Mouse (Mus musculus) left cerebral cortex, postnatal 14 days (tissue): Measurements from ENCODE around the gene Mctp1. TPM values are rescaled to one million over a fixed set of nuclear protein-coding genes. Genes with fewer than 3 reads are reported as not detected.
"Not testable (repeated sequence)": the region's sequence is repeated elsewhere in the genome, so short reads cannot be mapped to it uniquely, and the experiment has no call there.

Source experiments
- DNase-seq, 2 experiments: peaks; one replicate each; pipeline ENCODE4 v3.0.0; 2021 to 2022; ENCODE audit warnings: low spot score in 2 of 2, mixed read lengths in 1 of 2
- intact Hi-C: fragments of 180-260 bp; cut with DNase I; formaldehyde crosslinking; loops from one replicate; pipeline ENCODE4 v1.15.1; 2025
- total RNA-seq, 2 experiments: library from RNA; stranded (reverse); gene quantifications; 2 replicates each; pipeline ENCODE4 v1.2.3; 2021

The Mctp1 gene
- total RNA-seq, 2 experiments from 2014 or later: 37.3 to 40.5 TPM

- intact Hi-C loops: no loop called here
- no peak for DNase-seq
Observed at GRCm38 (mm10) chr13:76446059-76446458, 61.7 kb downstream of the Mctp1 start.

- intact Hi-C loops: no loop called here
- peak in 1 of 2 experiments; percentile 6 for DNase-seq
Observed at GRCm38 (mm10) chr13:76447528-76447927, 63.2 kb downstream of the Mctp1 start.

GRCm38 (mm10) chr13:76451526-76451925, 67.2 kb downstream of the Mctp1 start:
- intact Hi-C loops, DNase-seq: not testable (repeated sequence)

- intact Hi-C loops: no loop called here
- DNase-seq: no peak
Observed at GRCm38 (mm10) chr13:76481601-76482000, 97.3 kb downstream of the Mctp1 start.

GRCm38 (mm10) chr13:76482998-76483397, 98.7 kb downstream of the Mctp1 start:
- DNase-seq: no peak
- intact Hi-C loops: no loop called here

GRCm38 (mm10) chr13:76484086-76484709, 99.9 kb downstream of the Mctp1 start:
- intact Hi-C loops: no loop called here
- DNase-seq: peak in 1 of 2 experiments; percentile 7

- no peak for DNase-seq
- intact Hi-C loops: no loop called here
Observed at GRCm38 (mm10) chr13:76515896-76516295, 131.6 kb downstream of the Mctp1 start.

- intact Hi-C loops: no loop called here
- DNase-seq: no peak
Observed at GRCm38 (mm10) chr13:76523170-76523569, 138.8 kb downstream of the Mctp1 start.

GRCm38 (mm10) chr13:76527326-76527725, 143.0 kb downstream of the Mctp1 start:
- no peak for DNase-seq
- intact Hi-C loops: no loop called here

- no peak for DNase-seq
- intact Hi-C loops: no loop called here
Observed at GRCm38 (mm10) chr13:76527751-76528150, 143.4 kb downstream of the Mctp1 start.

GRCm38 (mm10) chr13:76529915-76530314, 145.6 kb downstream of the Mctp1 start:
- intact Hi-C loops: no loop called here

GRCm38 (mm10) chr13:76530867-76531504, 146.7 kb downstream of the Mctp1 start:
- DNase-seq: no peak
- intact Hi-C loops: no loop called here

More at GRCm38 (mm10) chr13:76529915-76530314, 145.6 kb downstream of the Mctp1 start:
- no peak for DNase-seq

GRCm38 (mm10) chr13:76547854-76548253, 163.5 kb downstream of the Mctp1 start:
- intact Hi-C loops: no loop called here
- no peak for DNase-seq

- intact Hi-C loops: no loop called here
- DNase-seq: no peak
Observed at GRCm38 (mm10) chr13:76560918-76561317, 176.6 kb downstream of the Mctp1 start.

GRCm38 (mm10) chr13:76561594-76561993, 177.3 kb downstream of the Mctp1 start:
- intact Hi-C loops: no loop called here
- DNase-seq: no peak

GRCm38 (mm10) chr13:76564061-76564460, 179.7 kb downstream of the Mctp1 start:
- intact Hi-C loops: no loop called here
- no peak for DNase-seq

- no peak for DNase-seq
- intact Hi-C loops: no loop called here
Observed at GRCm38 (mm10) chr13:76566024-76566423, 181.7 kb downstream of the Mctp1 start.

- intact Hi-C loops: no loop called here
- no peak for DNase-seq
Observed at GRCm38 (mm10) chr13:76567448-76567847, 183.1 kb downstream of the Mctp1 start.

GRCm38 (mm10) chr13:76568569-76569211, 184.4 kb downstream of the Mctp1 start:
- no peak for DNase-seq
- intact Hi-C loops: no loop called here

- intact Hi-C loops: no loop called here
- peak; percentile 12 to 24 for DNase-seq
Observed at GRCm38 (mm10) chr13:76579414-76579813, 195.1 kb downstream of the Mctp1 start.

GRCm38 (mm10) chr13:76585447-76585846, 201.1 kb downstream of the Mctp1 start:
- no peak for DNase-seq
- intact Hi-C loops: no loop called here
